Mouse (Mus musculus) lung, adult 18-20 months (tissue): ENCODE data around the gene Mrpl21.

Experiments
- DNase-seq, 2 experiments: peaks; one replicate each; pipeline ENCODE4 v3.0.0; 2022; ENCODE audit warnings: mixed read lengths in 2 of 2

The Mrpl21 gene

DNA sequence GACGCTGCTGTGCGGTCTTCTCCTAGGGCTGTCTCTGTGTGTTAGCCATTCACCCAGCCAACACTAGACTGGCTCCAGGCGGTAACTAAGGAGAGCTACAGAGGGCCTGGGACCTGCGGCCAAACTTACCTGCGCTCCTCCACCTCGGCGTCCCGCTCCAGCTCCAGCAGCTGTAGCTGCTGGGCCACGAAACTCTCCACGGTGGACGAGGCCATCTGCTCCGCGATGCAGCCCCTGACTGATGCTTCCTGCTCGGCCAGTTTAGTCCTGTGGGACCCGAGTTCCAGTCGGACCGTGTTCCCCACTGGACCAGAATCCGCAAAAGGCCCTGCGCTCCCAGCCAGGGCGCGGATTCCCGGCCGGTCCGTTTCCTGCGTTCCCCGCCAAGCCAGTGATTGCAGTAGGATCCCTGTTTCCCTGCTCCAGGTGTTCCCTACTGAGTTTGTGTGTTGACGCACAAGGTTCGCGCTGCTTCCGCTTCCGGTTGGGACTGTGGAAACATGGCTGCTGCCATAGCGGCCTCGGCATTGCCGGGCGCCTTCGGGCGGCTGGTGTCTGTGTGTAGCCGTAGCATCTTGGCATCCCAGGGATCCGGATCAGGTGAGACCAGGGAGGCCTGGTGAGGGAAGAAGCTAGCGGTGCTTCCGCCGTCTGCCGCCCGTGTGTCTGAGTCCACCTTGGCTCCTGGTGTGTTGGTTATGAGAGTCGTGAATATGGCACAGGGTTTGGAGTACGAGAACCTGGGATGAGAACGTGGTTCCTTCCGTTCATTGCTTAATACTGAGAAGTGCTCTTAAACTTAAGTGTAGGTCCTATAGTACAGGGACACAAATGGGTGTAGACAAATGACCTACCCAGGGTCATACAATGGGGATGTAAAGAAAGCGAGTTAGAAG, at the start of gene Mrpl21, which contains the start of gene Ighmbp2:
Gene Mrpl21 (plus strand): TSS at position 330 of the 896 bp plus-strand sequence.
Gene Ighmbp2 (minus strand): TSS at position 446 of the 896 bp plus-strand sequence.
- DNase-seq: peak; percentile 88 to 89

GRCm38 (mm10) chr19:3260016-3260415, 22.7 kb upstream of the Mrpl21 start:
- DNase-seq: no peak

DNA sequence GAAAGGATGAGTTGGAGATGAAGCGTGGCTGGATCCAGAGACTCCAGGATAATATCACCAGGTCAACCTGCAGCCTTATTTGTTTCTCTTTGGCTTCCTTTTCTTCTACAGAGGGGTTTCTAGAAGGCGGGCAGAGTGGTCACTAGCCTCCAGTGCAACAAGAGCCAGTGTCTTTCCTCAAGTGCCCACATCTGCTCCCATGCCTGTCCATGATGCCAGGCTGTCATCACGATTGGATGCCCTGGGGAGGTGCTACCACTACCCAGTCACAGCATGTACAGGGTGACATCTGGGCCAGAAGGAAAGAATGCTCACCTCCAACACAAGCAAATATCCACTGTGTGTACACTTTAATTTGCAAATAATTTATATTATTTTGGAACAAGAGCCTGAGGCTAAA, 22.1 kb upstream of the Mrpl21 start:
- DNase-seq: no peak

DNA sequence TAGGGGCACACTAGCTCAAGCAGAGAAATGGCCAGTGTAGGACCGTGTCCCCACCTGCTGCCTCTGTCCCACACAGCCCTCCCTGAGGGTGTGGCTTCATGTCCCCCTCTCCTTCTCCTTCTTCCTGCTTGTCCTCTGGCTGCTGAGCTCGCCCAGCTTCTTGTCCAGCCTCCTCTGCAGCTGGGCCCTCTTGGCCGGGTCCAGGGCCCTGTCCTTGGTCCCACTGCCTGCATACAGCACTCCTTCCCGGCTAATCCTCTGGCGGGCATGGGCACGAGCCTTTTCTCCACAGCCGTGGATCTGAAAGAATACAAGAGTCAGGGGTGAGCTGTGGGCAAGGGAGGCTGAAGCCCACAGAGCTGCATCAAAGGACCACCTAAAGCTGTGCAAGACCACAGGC, 21.4 kb upstream of the Mrpl21 start:
- no peak for DNase-seq

DNA sequence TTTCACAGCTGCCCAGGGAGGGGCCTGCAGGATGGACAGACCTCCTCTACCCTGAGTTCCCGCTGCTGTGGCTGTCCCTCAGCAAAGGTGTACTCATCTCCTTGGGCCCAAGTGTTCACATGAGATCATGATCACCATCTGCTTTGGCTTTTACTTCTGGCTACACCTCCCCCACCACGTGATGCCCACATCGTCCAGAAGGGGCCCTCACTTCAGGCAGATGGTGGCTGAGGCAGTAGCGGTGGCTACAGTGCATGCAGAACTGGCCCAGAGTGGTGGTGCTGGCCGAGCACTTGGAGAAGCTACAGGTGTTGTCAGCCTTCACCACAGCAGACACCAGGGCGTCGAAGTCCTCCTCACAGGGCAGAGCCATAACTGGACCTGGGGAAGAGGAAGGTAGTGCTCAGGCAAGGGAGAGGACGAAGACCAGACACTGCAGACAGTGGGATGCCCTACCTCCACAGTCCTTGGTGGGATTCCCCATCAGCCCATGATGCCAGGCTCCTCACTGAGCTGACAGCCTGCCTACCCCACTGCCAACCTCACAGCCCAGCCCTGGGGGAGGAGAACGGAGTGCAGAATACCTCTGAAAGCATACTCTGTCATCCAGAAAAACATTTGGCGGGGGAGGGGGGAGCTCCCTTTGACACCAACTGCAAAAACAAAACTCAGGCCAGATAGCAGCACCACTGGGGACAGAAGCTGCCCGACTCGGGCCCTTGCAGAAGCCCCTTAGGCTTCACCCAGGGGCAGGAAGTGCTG, 20.8 kb upstream of the Mrpl21 start:
- no peak for DNase-seq

- no peak for DNase-seq
Observed at GRCm38 (mm10) chr19:3264348-3264747, 18.4 kb upstream of the Mrpl21 start.

DNA sequence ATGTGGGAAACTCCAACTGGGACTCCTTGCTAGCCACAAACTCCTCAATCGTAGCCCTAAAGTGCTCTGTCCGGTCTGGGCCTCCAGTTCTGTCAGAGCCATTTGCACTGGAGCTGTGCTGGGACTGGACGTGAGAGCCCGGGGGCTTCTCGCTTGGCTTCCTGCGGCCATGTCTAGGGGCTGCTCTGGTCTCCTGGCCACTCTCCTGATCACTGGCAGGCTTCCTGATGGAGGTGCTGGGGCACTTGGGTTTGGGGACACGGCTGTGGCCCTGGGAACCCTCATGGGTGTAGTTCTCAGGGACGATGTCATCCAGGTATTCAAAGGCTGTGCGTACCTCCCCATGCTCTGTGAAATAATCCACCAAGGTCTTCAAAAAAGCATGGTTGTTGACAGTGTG, 17.5 kb upstream of the Mrpl21 start:
- DNase-seq: peak in 1 of 2 experiments; percentile 1

GRCm38 (mm10) chr19:3266136-3266535, 16.6 kb upstream of the Mrpl21 start:
- DNase-seq: peak in 1 of 2 experiments; percentile 0

- no peak for DNase-seq
Observed at GRCm38 (mm10) chr19:3266676-3267075, 16.0 kb upstream of the Mrpl21 start.

DNA sequence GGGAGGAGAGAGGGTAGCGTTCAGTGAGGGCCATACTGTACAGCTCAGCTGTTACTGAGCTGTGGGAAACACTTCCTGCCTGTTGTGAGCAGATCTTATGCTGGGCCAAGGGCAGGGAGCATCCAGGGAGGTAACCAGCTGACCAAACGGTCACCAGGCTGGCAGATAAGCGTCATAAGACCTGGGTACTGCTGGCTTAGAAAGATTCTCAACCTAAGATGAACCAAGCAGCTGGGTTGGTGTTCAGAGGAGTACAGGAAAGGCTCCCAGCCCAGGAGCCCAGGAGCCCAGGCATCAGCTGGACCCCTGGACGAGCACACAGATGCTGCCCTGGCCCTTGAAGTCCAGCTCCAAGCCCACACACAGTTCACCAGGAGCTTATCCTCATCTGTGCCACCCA, 15.4 kb upstream of the Mrpl21 start:
- DNase-seq: no peak

GRCm38 (mm10) chr19:3268218-3268980, 14.3 kb upstream of the Mrpl21 start:
- peak in 1 of 2 experiments; percentile 2 for DNase-seq

GRCm38 (mm10) chr19:3269279-3269678, 13.4 kb upstream of the Mrpl21 start:
- DNase-seq: peak in 1 of 2 experiments; percentile 0

DNA sequence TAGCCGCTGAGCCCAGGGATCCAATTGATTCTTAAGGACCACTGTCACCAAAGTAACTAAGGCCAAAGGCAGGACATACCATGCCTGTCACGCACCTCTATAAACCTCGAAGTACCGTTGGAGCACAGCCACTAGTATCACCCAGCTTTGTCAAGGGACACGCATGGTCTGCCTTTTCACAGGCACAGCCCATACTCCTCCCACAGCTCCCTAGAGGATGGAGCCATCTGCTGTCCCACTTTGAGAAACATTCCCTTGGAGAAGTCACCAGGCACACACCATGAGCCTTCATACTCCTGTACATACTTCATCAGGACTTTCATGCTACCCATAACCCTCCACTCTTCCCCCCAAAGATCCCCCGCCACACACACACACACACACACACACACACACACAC, 12.9 kb upstream of the Mrpl21 start:
- no peak for DNase-seq

DNA sequence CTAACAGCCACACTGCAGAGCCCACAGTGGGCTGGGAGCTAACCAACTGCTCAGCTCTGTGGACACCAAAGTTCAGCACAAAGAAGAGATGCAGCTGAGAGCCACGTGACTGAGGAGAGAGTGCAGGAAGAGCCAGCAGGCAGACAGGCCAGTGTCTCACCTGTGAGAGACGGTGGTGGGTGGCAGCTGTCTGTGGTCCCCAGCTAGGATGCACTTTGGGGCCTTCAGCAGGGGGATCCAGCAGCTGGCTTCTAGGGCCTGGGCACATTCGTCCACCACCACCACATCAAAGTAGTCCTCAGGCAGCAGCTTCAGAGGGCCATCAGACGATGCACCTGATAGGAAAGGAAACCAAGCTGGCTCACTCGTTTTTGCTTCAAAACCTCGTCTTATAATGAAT, 11.3 kb upstream of the Mrpl21 start:
- DNase-seq: no peak

GRCm38 (mm10) chr19:3273331-3273730, 9.4 kb upstream of the Mrpl21 start:
- DNase-seq: no peak

DNA sequence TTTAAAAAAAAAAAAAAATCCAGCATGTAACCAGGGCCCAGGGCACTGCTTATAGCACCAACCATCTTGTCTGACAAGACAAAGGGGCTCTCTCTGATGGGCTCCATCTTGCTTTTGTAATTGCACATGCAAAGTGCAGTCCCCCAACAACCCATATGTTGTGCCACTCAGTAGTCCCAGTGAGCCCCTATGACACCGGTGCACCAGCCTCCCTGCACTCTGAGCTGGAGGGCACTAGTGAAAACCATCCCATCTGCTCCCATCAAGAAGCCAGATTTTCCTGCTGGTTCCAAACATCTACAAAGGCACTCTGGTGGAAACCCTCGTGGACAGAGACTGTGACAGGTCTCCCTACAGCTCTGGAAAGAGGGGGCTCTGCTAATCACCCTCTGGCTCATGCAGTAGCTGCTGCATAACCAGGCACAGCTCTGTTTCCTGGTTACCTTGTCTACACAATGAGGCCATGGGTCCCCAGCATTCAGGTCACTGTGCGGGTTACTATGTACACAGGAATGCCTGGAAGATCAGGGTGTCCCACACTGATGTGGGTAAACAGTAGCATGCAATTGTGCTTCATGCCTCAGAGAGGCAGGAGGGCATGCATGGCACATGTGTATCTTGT, 6.8 kb upstream of the Mrpl21 start:
- DNase-seq: peak in 1 of 2 experiments; percentile 10

GRCm38 (mm10) chr19:3281886-3282285, 815 bp upstream of the Mrpl21 start:
- no peak for DNase-seq

DNA sequence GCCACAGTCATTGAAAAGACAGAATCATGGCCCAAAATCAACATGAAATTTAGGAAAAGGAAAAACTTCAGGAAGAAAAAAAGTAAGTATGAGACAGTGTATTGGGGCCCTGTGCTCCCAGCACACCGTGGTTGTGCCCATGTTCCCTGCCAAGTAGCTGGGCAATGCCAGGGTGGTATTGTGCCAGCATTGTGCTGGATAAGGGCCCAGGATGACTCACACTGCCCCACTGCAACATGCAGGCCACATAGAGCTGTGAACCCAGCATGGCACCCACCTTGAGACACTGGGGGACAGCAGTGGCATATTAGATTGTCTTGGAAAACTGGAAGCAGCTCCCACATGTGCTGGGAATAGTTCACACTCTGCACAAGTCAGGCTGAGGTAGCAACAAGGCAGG, 6.3 kb downstream of the Mrpl21 start:
- no peak for DNase-seq

DNA sequence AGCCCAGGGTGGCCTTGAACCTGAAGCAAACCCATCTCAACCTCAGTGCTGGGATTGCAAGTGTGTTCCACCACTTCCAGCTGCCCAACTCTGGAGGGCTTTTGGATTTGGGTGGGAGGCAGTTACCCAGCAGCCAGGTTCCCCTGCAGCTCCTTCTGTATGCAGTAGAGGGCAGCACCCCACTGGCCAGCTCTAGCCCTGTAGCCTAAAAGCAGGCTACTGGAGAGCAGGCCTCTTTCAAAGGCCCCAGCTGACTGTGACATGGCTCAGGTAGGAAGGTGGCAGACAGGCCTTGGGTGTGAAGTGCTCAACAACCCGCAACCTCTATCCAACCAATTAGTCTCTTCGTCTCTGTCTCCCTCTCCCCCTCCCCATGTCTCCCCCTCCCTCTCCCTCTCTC, 9.3 kb downstream of the Mrpl21 start:
- peak; percentile 38 to 53 for DNase-seq

GRCm38 (mm10) chr19:3292993-3293392, 10.3 kb downstream of the Mrpl21 start:
- DNase-seq: no peak

DNA sequence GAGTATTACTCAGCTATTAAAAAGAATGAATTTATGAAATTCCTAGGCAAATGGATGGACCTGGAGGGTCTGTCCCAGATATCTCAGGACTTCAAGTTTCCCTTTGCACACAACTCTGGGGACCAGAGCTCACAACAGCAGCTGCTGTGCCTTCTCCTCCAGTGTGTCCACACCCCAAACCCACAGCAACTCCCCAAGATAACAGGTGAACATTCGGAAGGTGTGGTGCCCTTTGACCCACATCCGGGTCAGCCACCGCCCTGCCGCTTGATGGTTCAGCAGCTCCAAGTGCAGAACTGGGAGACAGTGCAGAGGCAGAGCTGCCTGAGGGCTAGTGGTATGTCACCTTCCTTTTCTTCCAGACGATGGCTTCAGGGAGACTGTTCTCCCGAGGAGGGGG, 12.5 kb downstream of the Mrpl21 start:
- no peak for DNase-seq

DNA sequence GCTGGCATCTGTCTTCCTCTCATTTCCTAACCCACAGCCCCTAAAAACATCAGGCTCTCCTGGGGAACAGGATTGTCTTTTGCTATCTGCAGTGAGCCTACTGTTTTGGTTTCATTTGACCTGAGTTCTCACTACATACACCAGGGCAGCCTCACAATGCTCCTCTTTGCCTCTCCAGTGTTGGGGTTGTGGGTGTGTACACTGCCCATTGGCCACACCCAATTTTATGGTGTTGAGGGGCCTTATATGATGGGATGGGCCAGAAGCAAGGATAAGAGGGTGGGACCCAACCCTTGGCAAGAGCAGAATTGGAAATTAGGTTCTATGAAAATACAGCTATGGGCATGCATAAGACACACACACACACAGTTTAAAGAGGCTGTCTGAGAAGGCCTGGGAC, 14.3 kb downstream of the Mrpl21 start:
- no peak for DNase-seq

- DNase-seq: no peak
Observed at GRCm38 (mm10) chr19:3297775-3298174, 15.1 kb downstream of the Mrpl21 start.
